Mouse (Mus musculus): ENCODE data around the gene Pdlim1. TPM values are rescaled to one million over a fixed set of nuclear protein-coding genes. Genes with fewer than 3 reads are reported as not detected.
"Not testable (repeated sequence)": the region's sequence is repeated elsewhere in the genome, so short reads cannot be mapped to it uniquely, and the experiment has no call there.

Pdlim1 gene
- polyA plus RNA-seq, 1 experiment: 155 TPM

GRCm38 (mm10) chr19:40231074-40231738 lies 40.4 kb downstream of the Pdlim1 start:
- no peaks in the 10 kb centered on the region for H3K27me3 ChIP-seq (replicated peaks)
- H3K36me3 ChIP-seq (replicated peaks; ENCODE audit: low read length): peaks cover 74% of the 10 kb centered on the region
- H3K4me3 ChIP-seq (replicated peaks): peak overlapping the region; percentile 26
- peaks cover 62% of the 10 kb centered on the region for H3K4me1 ChIP-seq
- H3K9me3 ChIP-seq: no peaks in the 10 kb centered on the region
- TF ChIP-seq FLI1 (IDR thresholded peaks at IDR 0.05; ENCODE audit: low read length): no peak
- no peak for TF ChIP-seq GATA1 (IDR thresholded peaks at IDR 0.05; ENCODE audit: borderline replicate concordance, low read length)

GRCm38 (mm10) chr19:40226516-40227151 lies 45.0 kb downstream of the Pdlim1 start:
- H3K27me3 ChIP-seq (replicated peaks): no peaks in the 10 kb centered on the region
- peaks cover 52% of the 10 kb centered on the region for H3K4me1 ChIP-seq
- TF ChIP-seq FLI1 (IDR thresholded peaks at IDR 0.05; ENCODE audit: low read length) (no peak), GATA1 (IDR thresholded peaks at IDR 0.05; ENCODE audit: borderline replicate concordance, low read length) (no peak)
- H3K4me3 ChIP-seq (replicated peaks): no peak overlapping the region
- H3K36me3 ChIP-seq (replicated peaks; ENCODE audit: low read length): peaks cover 91% of the 10 kb centered on the region
- no peaks in the 10 kb centered on the region for H3K9me3 ChIP-seq

DNA sequence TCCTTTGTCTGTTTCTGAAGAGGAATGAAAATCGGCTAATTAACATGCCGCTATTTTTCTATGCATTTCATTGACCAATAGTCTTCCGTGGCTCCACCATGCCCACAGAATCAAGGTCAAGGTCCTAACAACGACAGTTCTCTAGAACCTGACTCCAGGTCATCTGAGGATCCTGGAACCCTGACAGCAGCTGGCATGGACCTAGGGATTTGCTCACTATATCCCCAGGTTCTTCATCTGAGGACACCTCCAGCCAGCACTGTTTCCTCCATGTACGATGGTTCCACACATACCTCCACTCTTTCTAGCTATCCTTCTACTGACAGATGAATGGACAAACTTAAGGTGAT lies 45.9 kb downstream of the Pdlim1 start:
- peaks cover 43% of the 10 kb centered on the region for H3K4me1 ChIP-seq
- no peak overlapping the region for H3K4me3 ChIP-seq (replicated peaks)
- peaks cover 89% of the 10 kb centered on the region for H3K36me3 ChIP-seq (replicated peaks; ENCODE audit: low read length)
- TF ChIP-seq GATA1 (IDR thresholded peaks at IDR 0.05; ENCODE audit: borderline replicate concordance, low read length) (no peak), FLI1 (IDR thresholded peaks at IDR 0.05; ENCODE audit: low read length) (no peak)
- no peaks in the 10 kb centered on the region for H3K9me3 ChIP-seq
- H3K27me3 ChIP-seq (replicated peaks): no peaks in the 10 kb centered on the region

DNA sequence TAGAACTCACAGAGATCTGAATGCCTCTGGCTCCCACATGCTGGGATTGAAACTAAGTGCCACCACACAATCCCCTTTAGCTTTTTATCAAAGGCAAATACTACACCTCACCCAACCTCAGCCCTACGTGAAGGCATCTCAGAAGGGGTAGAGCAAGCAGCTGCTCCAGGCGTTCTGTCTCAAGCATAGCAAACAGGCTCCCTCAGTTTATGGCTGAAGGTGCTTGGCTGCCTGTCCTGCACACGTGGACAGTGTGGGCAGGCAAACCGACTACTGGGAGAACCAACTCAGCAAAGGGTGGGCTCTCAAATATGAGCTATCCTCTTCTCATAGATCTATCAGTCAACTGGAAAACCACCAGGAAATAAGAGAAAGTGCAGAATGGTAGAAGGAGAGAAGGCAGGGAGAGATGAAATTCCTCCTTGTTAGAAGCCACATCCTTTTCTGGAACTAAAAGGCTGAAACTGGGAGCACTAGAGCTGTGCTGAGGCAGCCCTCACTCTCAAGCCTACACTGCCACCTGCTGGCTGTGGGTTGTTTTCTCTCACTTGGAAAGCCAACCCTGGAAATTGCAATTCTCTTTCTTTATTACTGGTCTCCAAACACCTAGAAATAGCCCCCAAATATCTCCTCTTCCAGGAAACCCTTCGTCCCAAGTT lies 46.4 kb downstream of the Pdlim1 start:
- Histone ChIP-seq H3K4me3 (replicated peaks) (no peak overlapping the region), H3K9me3 (no peaks in the 10 kb centered on the region), H3K36me3 (replicated peaks; ENCODE audit: low read length) (peaks cover 84% of the 10 kb centered on the region), H3K4me1 (peaks cover 38% of the 10 kb centered on the region), H3K27me3 (replicated peaks) (no peaks in the 10 kb centered on the region)
- TF ChIP-seq FLI1 (IDR thresholded peaks at IDR 0.05; ENCODE audit: low read length): no peak
- no peak for TF ChIP-seq GATA1 (IDR thresholded peaks at IDR 0.05; ENCODE audit: borderline replicate concordance, low read length)

GRCm38 (mm10) chr19:40222307-40222706 lies 49.3 kb downstream of the Pdlim1 start:
- H3K27me3 ChIP-seq (replicated peaks); H3K9me3 ChIP-seq; H3K4me1 ChIP-seq; H3K4me3 ChIP-seq (replicated peaks): not testable (repeated sequence)
- H3K36me3 ChIP-seq (replicated peaks; ENCODE audit: low read length): peaks cover 55% of the 10 kb centered on the region

DNA sequence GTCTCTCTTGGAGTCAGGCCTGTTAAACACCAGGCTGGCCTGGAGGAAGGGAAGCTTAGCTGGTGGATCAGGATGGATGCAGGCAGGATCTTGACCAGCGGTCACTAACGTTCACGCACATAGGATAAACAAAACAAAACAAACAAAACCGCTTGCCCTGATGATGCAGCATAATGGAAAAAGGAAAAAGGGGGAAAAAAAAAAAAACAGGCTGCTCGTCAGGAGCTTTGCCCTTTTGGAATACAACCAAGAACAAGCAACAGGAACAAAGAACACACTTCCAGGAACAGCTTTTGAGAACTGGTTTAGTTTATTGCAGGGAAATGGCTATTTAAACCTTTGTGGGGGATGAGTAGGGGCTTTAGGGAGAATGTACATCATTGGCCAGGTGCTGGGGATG lies 50.8 kb downstream of the Pdlim1 start:
- no peaks in the 10 kb centered on the region for H3K9me3 ChIP-seq
- H3K4me3 ChIP-seq (replicated peaks): no peak overlapping the region
- H3K4me1 ChIP-seq: peaks cover 7% of the 10 kb centered on the region
- TF ChIP-seq GATA1 (IDR thresholded peaks at IDR 0.05; ENCODE audit: borderline replicate concordance, low read length): no peak
- no peaks in the 10 kb centered on the region for H3K27me3 ChIP-seq (replicated peaks)
- peaks cover 46% of the 10 kb centered on the region for H3K36me3 ChIP-seq (replicated peaks; ENCODE audit: low read length)

DNA sequence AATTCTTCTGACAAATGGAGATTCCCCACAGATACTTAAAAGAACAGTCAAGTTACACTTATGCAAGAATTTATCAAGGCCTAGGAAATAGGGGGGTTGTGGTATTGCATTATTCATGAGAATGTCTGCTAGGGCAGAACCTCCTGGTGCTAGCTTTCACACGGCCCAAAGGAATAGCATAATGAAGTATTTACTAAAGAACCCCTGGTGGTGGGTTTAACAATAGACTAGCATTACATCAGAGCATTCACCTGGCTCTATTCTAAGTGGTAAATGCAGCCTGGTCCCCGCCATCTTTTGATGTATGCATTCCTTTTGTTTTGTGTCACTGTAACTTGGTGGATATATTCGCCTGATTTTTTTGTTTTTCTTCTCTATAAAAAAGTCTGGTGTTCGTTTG lies 68.7 kb downstream of the Pdlim1 start:
- H3K4me1 ChIP-seq; H3K27me3 ChIP-seq (replicated peaks); H3K9me3 ChIP-seq; H3K4me3 ChIP-seq (replicated peaks); H3K36me3 ChIP-seq (replicated peaks; ENCODE audit: low read length): not testable (repeated sequence)

- no peak for TF ChIP-seq FLI1 (IDR thresholded peaks at IDR 0.05; ENCODE audit: low read length)
- no peak for TF ChIP-seq GATA1 (IDR thresholded peaks at IDR 0.05; ENCODE audit: borderline replicate concordance, low read length)
- no peaks in the 10 kb centered on the region for H3K9me3 ChIP-seq
- no peaks in the 10 kb centered on the region for H3K27me3 ChIP-seq (replicated peaks)
- no peaks in the 10 kb centered on the region for H3K4me1 ChIP-seq
- no peaks in the 10 kb centered on the region for H3K36me3 ChIP-seq (replicated peaks; ENCODE audit: low read length)
- no peak overlapping the region for H3K4me3 ChIP-seq (replicated peaks)
Measured at GRCm38 (mm10) chr19:40190596-40190995, 81.0 kb downstream of the Pdlim1 start.

- no peaks in the 10 kb centered on the region for H3K27me3 ChIP-seq (replicated peaks)
- no peaks in the 10 kb centered on the region for H3K36me3 ChIP-seq (replicated peaks; ENCODE audit: low read length)
- TF ChIP-seq GATA1 (IDR thresholded peaks at IDR 0.05; ENCODE audit: borderline replicate concordance, low read length) (no peak), FLI1 (IDR thresholded peaks at IDR 0.05; ENCODE audit: low read length) (no peak)
- no peaks in the 10 kb centered on the region for H3K4me1 ChIP-seq
- no peaks in the 10 kb centered on the region for H3K9me3 ChIP-seq
- no peak within 1 kb of the TSS for H3K4me3 ChIP-seq (replicated peaks)
Measured at GRCm38 (mm10) chr19:40187160-40187559, 84.5 kb downstream of the Pdlim1 start, which contains the start of gene Cyp2c70. Gene Cyp2c70, minus strand, starts transcription at chr19:40187333.

DNA sequence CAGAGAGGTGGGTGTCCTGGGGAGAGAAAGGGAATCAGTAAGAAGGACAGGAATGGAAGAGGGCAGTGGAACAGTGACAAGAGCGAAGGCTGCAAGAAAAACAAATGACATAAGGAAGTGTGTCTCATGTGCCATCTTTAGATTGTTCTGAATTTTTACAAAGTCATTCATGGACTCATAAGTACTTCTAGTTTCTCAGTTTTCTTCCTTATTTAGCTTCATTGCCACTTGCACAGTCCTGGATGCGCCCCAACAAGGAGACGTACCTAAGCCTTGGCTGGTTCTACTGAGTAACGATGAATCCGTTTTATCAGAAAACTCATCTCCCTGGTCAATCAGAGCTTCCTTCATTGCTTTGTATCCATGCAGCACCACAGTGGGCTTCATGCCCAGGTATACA lies 88.0 kb downstream of the Pdlim1 start:
- no peak overlapping the region for H3K4me3 ChIP-seq (replicated peaks)
- H3K9me3 ChIP-seq: no peaks in the 10 kb centered on the region
- no peak for TF ChIP-seq FLI1 (IDR thresholded peaks at IDR 0.05; ENCODE audit: low read length)
- no peak for TF ChIP-seq GATA1 (IDR thresholded peaks at IDR 0.05; ENCODE audit: borderline replicate concordance, low read length)
- no peaks in the 10 kb centered on the region for H3K4me1 ChIP-seq
- H3K36me3 ChIP-seq (replicated peaks; ENCODE audit: low read length): no peaks in the 10 kb centered on the region
- H3K27me3 ChIP-seq (replicated peaks): no peaks in the 10 kb centered on the region
